Mouse (Mus musculus) embryonic facial prominence, embryonic 14.5 days (tissue): ENCODE measurements around the gene Msi2. TPM values are rescaled to one million over a fixed set of nuclear protein-coding genes. Genes with fewer than 3 reads are reported as not detected.
A peak's percentile ranks its signal among the peaks of the same experiment; 100 is the strongest.

ENCODE experiments used
- ATAC-seq: fragments of 200-750 bp; cut with Nextera tagmentation; 2 replicates; pipeline ENCODE4 v1.8.0; 2017; ENCODE audit warnings: low read depth, moderate number of reproducible peaks, moderate TSS enrichment
- DNase-seq: peaks from one replicate; pipeline ENCODE4 v3.0.0-alpha.2; 2015; ENCODE audit warnings: low spot score
- H3K27ac ChIP-seq: fragments of 300-500 bp; sonication (generic); replicated peaks from 2 replicates; pipeline ENCODE4 v1.5.1; 2014; ENCODE audit warnings: low read depth, mild to moderate bottlenecking, low read length, moderate library complexity
- H3K27me3 ChIP-seq: fragments of 300-500 bp; sonication (generic); replicated peaks from 2 replicates; pipeline ENCODE4 v1.6.1; 2014; ENCODE audit warnings: low read length; ENCODE audit not compliant: control insufficient read depth, insufficient read depth
- H3K36me3 ChIP-seq: fragments of 300-500 bp; sonication (generic); 2 replicates; pipeline ENCODE4 v1.6.1; 2014; ENCODE audit warnings: low read length, mixed read lengths; ENCODE audit not compliant: control insufficient read depth, insufficient read depth
- H3K4me1 ChIP-seq: fragments of 300-500 bp; sonication (generic); 2 replicates; pipeline ENCODE4 v1.6.1; 2014; ENCODE audit warnings: antibody characterized with exemption, low read length; ENCODE audit not compliant: control insufficient read depth, insufficient read depth
- H3K4me2 ChIP-seq: fragments of 300-500 bp; sonication (generic); 2 replicates; pipeline ENCODE4 v1.6.1; 2014; ENCODE audit warnings: low read depth, mild to moderate bottlenecking, low read length, moderate library complexity, mixed read lengths
- H3K4me3 ChIP-seq: fragments of 300-500 bp; sonication (generic); 2 replicates; pipeline ENCODE4 v1.5.1; 2014; ENCODE audit warnings: low read depth, mild to moderate bottlenecking, low read length
- H3K9ac ChIP-seq: fragments of 300-500 bp; sonication (generic); 2 replicates; pipeline ENCODE4 v1.6.1; 2014; ENCODE audit warnings: low read depth, mild to moderate bottlenecking, low read length, moderate library complexity, mixed read lengths
- H3K9me3 ChIP-seq: fragments of 300-500 bp; sonication (generic); 2 replicates; pipeline ENCODE4 v1.6.1; 2016; ENCODE audit warnings: low read length; ENCODE audit not compliant: control insufficient read depth
- WGBS: fragments of 180-500 bp; shearing (Covaris S2); extraction: QIAGEN DNeasy Blood & Tissue Kit; methylation state at CpG from one replicate; pipeline ENCODE4 v1.1.7; 2014; 5-methylcytosine and 5-hydroxymethylcytosine counted together
- polyA plus RNA-seq: library from polyadenylated mRNA; unstranded; fragments of >200 nt; fragmentation: Nextera tagmentation; extraction: Ambion mirVana; gene quantifications from 2 replicates; pipeline ENCODE4 v1.2.1, GENCODE M21; 2014

Msi2 gene
- polyA plus RNA-seq, 1 experiment from 2014 or later, result 15.2 TPM

DNA sequence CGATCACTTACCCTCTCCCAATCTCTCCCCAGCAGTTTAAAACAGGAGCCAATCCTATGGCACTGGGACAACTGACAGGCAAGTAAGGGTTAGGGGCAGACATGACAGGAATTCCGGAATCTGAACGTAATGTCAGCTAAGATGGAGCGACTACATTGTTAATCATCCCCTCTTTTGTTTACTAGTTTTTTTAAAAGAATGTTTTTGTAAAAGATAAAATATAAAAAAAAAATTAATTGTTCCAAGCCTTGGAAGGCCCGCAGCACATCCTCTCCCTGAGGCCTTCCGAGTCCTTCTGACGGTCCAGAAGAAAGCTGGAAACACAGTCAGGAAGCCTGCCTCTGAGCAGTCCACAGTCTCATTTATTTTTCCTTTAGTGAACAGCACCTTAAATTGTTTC is 136.9 kb downstream of the Msi2 start:
- Histone ChIP-seq H3K27me3 (no peaks in the 10 kb centered on the region), H3K4me1 (peaks cover 60% of the 10 kb centered on the region), H3K27ac (peak overlapping the region; percentile 83), H3K9me3 (no peaks in the 10 kb centered on the region), H3K9ac (no peak overlapping the region), H3K36me3 (no peaks in the 10 kb centered on the region), H3K4me2 (no peak overlapping the region), H3K4me3 (no peak overlapping the region)
- ATAC-seq (no peak), DNase-seq (no peak)
- WGBS, result 63% methylated on average over 7 of the region's 7 CpGs

GRCm38 (mm10) chr11:88578700-88579099 is 139.6 kb downstream of the Msi2 start:
- no peak overlapping the region for H3K27ac ChIP-seq
- DNase-seq (no peak), ATAC-seq (no peak)
- WGBS, result 89% methylated on average over 2 of the region's 2 CpGs
- H3K4me3 ChIP-seq, result no peak overlapping the region
- no peak overlapping the region for H3K9ac ChIP-seq
- H3K27me3 ChIP-seq, result no peaks in the 10 kb centered on the region
- no peaks in the 10 kb centered on the region for H3K9me3 ChIP-seq
- no peaks in the 10 kb centered on the region for H3K36me3 ChIP-seq
- no peak overlapping the region for H3K4me2 ChIP-seq
- peaks cover 41% of the 10 kb centered on the region for H3K4me1 ChIP-seq

DNA sequence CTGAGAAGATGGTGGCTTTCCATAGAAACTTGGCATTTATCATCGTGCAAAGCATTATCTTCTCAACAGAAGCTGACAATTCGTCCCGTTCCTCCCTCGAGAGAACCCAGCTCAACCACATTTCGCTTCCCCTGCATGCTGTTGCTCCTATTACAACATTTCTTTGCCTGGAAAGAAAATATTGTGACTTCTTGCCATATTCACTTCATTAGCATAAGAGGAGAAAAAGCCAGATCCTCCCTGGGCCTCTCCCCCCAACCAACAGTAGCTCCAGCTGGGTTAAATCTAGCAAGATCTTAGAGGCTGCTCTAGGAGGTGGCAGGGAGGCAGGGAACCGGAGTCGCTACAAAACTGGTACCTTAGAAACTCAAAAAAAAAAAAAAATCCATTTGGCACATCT is 141.2 kb downstream of the Msi2 start:
- 49% methylated on average over 7 of the region's 7 CpGs for WGBS
- peaks cover 28% of the 10 kb centered on the region for H3K4me1 ChIP-seq
- 0 out of 2 replicates have a peak, but pooled peaks have one; percentile 26 for ATAC-seq
- no peaks in the 10 kb centered on the region for H3K27me3 ChIP-seq
- H3K4me2 ChIP-seq, result no peak overlapping the region
- no peaks in the 10 kb centered on the region for H3K36me3 ChIP-seq
- no peak overlapping the region for H3K9ac ChIP-seq
- no peaks in the 10 kb centered on the region for H3K9me3 ChIP-seq
- H3K4me3 ChIP-seq, result no peak overlapping the region
- no peak overlapping the region for H3K27ac ChIP-seq
- DNase-seq, result no peak

GRCm38 (mm10) chr11:88576233-88576998 is 141.9 kb downstream of the Msi2 start:
- H3K4me1 ChIP-seq, result peaks cover 25% of the 10 kb centered on the region
- no peak overlapping the region for H3K4me2 ChIP-seq
- H3K9me3 ChIP-seq, result no peaks in the 10 kb centered on the region
- no peak overlapping the region for H3K9ac ChIP-seq
- DNase-seq (no peak), ATAC-seq (no peak)
- no peaks in the 10 kb centered on the region for H3K36me3 ChIP-seq
- 62% methylated on average over 7 of the region's 7 CpGs for WGBS
- H3K27ac ChIP-seq, result no peak overlapping the region
- H3K27me3 ChIP-seq, result no peaks in the 10 kb centered on the region
- H3K4me3 ChIP-seq, result no peak overlapping the region

GRCm38 (mm10) chr11:88574575-88575360 is 143.5 kb downstream of the Msi2 start:
- Histone ChIP-seq H3K27me3 (no peaks in the 10 kb centered on the region), H3K4me3 (no peak overlapping the region), H3K4me1 (peaks cover 25% of the 10 kb centered on the region), H3K9ac (no peak overlapping the region), H3K27ac (no peak overlapping the region), H3K9me3 (no peaks in the 10 kb centered on the region), H3K4me2 (no peak overlapping the region), H3K36me3 (no peaks in the 10 kb centered on the region)
- whole genome bisulfite sequencing, result 68% methylated on average over 4 of the region's 4 CpGs
- DNase-seq, result no peak
- ATAC-seq, result no peak

- no peaks in the 10 kb centered on the region for H3K27me3 ChIP-seq
- ATAC-seq, result no peak
- 72% methylated on average over 5 of the region's 5 CpGs for WGBS
- H3K9ac ChIP-seq, result no peak overlapping the region
- no peak for DNase-seq
- H3K27ac ChIP-seq, result no peak overlapping the region
- H3K36me3 ChIP-seq, result no peaks in the 10 kb centered on the region
- no peaks in the 10 kb centered on the region for H3K9me3 ChIP-seq
- H3K4me3 ChIP-seq, result no peak overlapping the region
- H3K4me2 ChIP-seq, result no peak overlapping the region
- H3K4me1 ChIP-seq, result peaks cover 25% of the 10 kb centered on the region
These were observed 145.3 kb downstream of the Msi2 start for GRCm38 (mm10) chr11:88573013-88573412.

- H3K9ac ChIP-seq, result no peak overlapping the region
- DNase-seq (peak; percentile 83), ATAC-seq (no peak)
- no peaks in the 10 kb centered on the region for H3K27me3 ChIP-seq
- H3K9me3 ChIP-seq, result no peaks in the 10 kb centered on the region
- H3K27ac ChIP-seq, result no peak overlapping the region
- H3K4me3 ChIP-seq, result no peak overlapping the region
- H3K4me1 ChIP-seq, result peaks cover 21% of the 10 kb centered on the region
- H3K36me3 ChIP-seq, result no peaks in the 10 kb centered on the region
- H3K4me2 ChIP-seq, result no peak overlapping the region
- WGBS, result 42% methylated on average over 11 of the region's 11 CpGs
These were observed 145.9 kb downstream of the Msi2 start for GRCm38 (mm10) chr11:88572461-88572860.

DNA sequence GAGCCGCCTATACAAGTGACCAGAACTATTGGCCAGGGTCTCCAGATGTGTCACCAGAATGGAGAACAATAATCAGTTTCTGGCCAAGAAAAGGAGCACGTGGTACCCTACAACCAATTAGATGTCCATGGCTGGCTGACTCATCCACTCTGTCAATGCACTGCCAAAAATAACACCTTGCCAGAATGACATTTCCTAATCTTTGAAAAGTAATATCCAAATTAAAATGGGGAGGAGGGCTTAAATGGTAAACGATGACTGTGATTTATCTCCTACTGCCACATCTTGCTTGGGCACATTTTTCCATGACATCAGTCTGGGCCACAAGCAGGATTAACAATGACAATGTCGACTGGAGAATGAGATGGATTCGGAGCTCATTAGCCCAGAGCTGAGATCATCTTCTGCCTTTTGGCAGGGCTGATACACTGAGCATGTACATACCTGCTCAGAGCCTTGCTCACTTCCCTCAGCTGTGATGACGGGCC is 147.6 kb downstream of the Msi2 start:
- peak; percentile 65 for ATAC-seq
- Histone ChIP-seq H3K9me3 (no peaks in the 10 kb centered on the region), H3K27ac (no peak overlapping the region), H3K4me1 (peaks cover 23% of the 10 kb centered on the region; the same call in 1 of the 2 replicates), H3K4me3 (no peak overlapping the region), H3K27me3 (no peaks in the 10 kb centered on the region), H3K4me2 (no peak overlapping the region), H3K36me3 (no peaks in the 10 kb centered on the region), H3K9ac (no peak overlapping the region)
- peak; percentile 74 for DNase-seq
- WGBS, result 81% methylated on average over 6 of the region's 6 CpGs
